Mouse (Mus musculus) adrenal gland, postnatal 10 days (tissue): Measurements from ENCODE around the gene Ubxn1. TPM values are rescaled to one million over a fixed set of nuclear protein-coding genes. Genes with fewer than 3 reads are reported as not detected.
"Not testable (repeated sequence)": the region's sequence is repeated elsewhere in the genome, so short reads cannot be mapped to it uniquely, and the experiment has no call there.

Source experiments
- DNase-seq: peaks from one replicate; pipeline ENCODE4 v3.0.0; 2021; ENCODE audit warnings: mixed read lengths
- total RNA-seq, 2 experiments: library from RNA; stranded (reverse); gene quantifications; 2 replicates each; pipeline ENCODE4 v1.2.3; 2021

The Ubxn1 gene
- total RNA-seq, 2 experiments from 2014 or later = 193 to 217 TPM

DNA sequence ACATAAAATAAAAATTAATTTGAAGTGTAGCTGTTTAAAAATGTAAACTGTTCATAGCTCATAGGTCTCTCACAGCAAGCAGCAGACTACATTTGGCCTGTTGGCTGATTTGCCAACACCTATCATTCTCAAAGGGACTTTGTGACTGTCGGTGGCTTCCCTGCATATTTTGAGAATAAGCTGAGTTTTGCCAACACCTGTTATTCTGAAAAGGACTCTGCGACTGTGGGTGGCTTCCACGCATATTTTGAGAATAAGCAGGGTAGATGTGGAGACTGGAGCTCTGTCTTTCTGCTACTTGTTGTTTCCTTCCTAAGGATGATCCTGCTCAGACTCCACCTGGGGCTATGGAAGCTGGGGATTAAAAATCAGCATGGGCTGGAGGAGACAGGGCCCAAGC lies 18.2 kb upstream of the Ubxn1 start:
- DNase-seq = no peak

DNA sequence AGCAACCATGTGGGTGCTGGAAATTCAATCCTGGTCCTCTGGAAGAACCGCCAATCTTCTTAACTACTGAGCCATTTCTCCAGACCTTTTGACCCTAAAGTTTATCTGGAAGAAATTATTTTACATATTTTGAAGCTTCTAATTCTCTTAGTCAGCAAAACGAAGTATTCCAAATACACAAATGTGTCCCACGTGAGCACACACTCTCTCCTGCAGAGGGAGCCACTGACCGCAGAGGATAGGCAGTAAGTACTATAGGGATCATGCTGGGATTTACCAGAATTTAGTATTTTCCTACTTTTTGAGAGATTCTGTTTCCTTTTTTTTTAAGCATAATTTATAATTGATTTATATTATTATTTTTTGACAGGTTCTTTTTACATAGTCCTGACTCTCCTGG lies 13.6 kb upstream of the Ubxn1 start:
- DNase-seq = peak; percentile 73

DNA sequence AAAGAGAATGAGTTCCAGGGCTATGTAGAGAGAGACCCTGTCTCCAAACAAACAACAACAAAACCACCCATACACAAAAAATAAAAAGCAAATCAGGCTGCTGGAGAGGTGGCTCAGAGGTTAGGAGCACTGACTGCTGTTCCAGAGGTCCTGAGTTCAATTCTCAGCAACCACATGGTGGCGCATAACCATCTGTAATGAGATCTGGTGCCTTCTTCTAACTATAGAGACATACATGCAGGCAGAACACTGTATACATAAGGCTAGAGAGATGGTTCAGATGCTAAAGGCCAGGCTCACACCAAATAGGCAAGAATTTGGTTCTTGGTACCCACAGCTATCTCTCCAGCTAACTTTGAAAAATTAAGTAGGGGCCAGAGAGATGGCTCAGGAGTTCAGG lies 12.3 kb upstream of the Ubxn1 start:
- DNase-seq = no peak

DNA sequence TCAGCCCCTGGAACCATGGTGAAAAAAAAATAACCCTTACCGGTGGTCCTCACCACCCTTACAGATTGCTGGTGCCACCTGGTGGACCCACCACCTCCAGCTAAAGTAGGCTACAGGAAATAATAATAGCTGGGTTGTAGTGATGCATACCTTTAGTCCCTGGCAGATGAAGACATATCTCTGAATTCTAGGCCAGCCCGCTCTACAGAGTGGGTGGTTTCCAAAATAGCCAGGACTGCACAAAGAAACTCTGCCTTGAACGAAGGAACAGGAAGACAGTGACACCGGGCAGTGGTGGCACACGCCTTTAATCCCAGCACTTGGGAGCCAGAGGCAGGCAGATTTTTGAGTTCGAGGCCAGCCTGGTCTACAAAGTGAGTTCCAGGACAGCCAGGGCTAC lies 7.0 kb upstream of the Ubxn1 start:
- DNase-seq = no peak

DNA sequence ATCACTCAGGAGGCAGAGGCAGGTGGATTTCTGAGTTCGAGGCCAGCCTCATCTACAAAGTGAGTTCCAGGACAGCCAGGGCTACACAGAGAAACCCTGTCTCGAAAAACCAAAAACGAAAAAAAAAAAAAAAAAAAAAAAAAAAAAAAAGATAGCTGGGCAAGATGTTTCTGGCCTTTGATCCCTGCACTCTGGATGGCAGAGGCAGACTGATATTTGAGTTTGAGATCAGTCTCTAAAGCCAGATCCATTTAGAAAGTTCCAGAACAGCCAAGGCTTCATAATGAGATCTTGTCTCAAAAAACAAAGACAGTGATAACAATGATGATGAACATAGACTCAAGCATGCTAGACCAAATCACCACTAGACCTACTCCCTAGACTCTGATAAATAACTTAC lies 915 bp upstream of the Ubxn1 start:
- DNase-seq = not testable (repeated sequence)

DNA sequence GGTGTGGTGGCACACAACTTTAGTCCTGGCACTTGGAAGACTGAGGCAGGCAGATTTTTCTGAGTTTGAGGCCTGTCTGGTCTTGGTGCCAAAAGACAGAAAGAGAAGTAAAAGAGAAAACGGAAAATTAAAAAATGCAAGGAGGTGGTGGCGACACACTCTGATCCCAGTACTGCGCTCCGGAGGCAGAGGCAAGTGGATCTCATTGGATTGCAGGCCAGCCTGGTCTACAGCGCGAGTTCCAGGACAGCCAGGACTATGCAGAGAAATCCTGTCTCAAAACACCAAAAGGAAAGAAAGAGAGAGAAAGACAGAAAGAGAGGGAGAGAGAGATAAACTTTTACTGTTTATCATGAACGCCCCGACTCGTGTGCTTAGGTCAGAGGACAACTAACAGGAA lies 458 bp upstream of the Ubxn1 start:
- DNase-seq = no peak

DNA sequence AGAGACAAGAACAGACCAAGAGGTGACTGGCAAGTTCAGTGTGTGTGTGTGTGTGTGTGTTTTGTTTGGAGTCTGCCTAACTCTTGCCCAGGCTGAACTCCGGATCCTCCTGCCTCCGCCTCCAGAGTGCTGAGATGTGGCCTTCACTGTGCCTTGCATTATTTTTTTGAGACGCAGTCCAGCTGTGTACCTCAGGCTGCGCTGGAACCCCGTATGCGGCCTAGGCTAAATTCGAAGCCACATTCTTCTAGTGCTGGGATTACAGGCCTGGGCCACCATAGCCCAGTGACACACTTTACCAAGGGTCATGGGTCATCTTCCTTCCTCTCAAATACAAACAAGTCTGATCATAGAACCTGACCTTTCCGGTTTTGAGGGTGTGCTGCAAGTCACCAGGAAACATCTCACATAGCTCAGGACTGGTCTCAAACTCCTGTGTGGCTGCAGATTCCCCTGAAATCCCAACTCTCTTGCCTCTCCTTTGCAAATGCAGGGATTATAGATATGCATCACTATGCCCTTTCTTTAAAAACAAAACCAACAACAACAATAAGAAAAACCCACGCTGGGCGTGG lies 1.1 kb downstream of the Ubxn1 start:
- DNase-seq = peak; percentile 27

DNA sequence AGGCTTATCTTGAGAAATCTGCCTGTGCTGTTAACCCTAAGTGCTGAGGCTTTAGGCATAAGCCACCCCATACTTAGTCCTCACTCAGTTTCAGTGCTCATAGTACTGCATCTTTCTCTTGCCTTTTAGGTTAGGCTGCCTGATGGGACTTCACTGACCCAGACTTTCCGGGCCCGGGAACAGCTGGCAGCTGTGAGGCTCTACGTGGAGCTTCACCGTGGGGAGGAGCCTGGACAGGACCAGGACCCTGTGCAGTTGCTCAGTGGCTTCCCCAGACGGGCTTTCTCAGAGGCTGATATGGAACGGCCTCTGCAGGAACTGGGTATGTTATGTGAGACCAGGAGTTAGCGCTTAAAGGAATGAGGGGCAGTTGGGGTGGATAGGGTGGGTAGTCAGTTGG lies 3.7 kb downstream of the Ubxn1 start:
- DNase-seq = no peak

DNA sequence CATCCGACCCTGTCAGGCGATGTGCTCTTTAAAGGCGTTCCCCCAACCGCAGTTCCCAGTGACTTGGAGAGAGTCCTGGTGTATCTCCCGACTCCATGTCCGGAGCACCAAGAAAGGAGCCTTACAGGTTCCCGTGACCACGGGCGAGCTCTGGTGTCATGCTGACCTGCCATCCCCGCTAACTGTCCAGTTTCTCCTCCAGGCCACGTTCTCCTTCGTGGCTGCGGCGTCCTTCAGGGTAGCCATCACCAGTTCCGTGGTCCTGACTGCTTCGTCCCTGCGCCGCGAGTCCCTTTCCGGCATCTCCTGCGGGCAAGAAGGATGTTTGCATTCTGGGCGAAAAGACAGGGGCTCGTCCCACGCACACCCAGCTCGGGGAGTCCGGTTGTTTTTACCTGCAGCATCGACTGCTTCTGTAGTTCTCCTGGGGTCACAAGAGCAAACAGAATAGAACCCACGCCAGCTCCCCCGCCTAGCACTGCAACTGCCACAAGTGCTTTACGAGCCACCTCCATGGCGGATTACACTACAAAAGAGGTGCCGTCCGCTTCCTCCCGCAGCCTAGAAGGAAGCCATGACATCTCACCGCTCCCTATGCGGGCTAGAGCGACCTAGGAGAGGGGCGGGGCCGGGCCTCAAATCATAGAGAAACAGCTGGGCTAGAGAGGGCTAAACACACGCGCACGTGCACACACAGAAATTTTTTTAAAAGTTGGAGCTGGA lies 9.2 kb downstream of the Ubxn1 start, which contains the start of gene Uqcc3:
TSS of gene Uqcc3 (minus strand) at position 613 of the 723 bp plus-strand sequence.
- peak; percentile 93 for DNase-seq

DNA sequence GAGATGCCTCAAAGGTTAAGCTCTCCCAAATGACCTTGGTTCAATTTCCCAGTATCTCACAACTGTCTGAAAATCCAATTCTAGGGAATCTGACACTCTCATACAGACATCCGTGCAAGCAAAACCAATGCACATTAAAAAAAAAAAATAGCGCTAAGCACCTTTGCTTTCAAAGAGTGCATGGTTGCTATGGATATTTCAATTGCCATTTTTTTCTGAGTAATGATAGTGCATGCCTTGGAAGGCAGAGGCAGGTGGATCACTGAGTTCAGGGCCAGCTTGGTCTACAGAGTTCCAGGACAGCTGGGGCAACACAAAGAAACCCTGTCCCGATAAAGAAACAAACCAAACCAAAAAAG lies 9.7 kb downstream of the Ubxn1 start:
- DNase-seq = no peak

DNA sequence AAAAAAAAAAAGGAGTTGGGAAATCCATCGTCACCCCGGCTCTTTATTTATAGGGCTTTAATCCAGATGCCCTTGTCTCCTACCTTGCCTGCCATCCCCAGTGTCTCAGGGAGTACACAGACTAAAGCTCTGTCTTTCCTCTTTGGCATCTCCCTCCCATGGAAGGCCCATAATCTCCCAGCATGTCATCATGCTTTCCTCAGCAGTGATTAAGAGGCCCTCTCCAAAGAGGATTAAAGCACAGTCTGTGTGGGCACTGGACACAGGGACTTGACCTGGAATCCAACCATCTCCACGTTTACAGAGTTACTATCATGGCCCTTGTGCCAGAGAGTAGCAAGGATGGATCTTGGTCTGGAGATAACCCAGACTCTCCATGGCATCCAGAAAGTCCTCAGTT lies 12.3 kb downstream of the Ubxn1 start, which contains the start of the genes Lbhd1 and Gm49403:
TSS of gene Lbhd1 (plus strand) at position 117 of the 400 bp plus-strand sequence.
TSS of gene Gm49403 (plus strand) at position 315 of the 400 bp plus-strand sequence.
- no peak for DNase-seq

DNA sequence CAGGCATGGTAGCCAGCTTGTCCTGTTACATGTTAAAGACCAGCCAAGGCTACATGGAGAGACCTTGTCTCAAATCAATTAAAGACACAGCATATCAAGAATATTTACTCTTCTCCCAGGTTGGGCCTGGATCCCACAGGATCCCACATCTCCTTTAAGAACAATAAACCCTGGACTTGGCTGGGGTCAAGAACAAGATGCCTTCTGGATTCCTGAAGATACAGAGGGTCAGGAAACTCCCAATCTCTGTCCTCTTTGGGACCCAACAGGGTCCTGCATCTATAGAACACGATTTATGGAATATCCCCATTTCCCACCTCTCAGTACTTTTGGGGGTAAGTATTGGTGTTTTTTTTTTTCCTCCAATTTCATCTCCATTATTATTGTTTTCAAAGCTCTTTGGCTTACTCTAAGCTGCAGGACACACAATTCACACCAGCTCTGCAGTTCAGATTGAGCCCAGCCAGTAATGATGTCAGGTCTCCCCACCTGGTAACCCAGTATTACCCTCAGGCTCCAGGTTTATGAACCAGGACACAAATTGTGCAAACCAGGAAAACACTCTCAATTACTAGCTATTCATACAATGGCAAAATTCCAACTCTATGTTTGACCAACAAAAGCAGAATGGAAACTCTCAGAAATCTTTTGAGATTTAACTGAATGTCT lies 15.8 kb downstream of the Ubxn1 start:
- DNase-seq = no peak

DNA sequence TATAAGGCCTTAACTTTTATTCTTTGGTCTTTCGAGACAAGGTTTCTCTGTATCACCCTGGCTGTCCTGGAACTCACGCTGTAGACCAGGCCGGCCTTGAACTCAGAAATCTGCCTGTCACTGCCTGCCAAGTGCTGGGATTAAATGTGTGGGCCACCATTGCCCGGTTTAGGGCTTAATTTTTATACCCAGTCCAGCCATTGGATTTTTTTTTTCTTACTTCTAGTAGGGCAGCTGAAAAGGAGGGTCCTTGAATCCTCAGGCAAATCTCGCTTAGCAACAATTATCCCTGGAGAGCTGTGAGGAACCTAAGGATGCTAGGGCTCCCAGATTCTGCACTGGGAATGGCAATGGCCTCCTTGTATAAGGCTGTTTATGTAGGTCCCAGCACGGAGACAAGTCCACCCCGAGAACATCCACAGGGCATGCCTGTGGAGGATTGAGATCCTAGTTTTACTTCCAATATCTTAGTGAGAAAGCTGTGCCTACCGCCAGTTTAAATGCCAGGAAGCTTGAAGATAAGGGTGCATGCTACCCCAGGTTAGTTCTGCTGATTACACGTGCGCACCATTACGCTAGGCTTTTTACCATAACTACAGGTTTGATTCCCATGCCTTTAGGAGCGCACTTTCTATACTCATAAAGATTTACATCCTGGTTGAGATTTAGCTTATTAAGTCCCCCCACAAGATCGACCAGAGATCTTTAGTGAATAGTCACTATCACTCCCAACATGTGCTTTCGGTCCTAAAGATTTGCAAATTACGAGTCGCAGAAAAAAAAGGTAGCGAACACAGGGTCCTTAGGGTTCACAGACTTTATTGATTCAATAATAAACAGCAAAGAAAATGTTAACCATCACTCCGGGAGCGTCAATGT lies 16.5 kb downstream of the Ubxn1 start:
- no peak for DNase-seq

DNA sequence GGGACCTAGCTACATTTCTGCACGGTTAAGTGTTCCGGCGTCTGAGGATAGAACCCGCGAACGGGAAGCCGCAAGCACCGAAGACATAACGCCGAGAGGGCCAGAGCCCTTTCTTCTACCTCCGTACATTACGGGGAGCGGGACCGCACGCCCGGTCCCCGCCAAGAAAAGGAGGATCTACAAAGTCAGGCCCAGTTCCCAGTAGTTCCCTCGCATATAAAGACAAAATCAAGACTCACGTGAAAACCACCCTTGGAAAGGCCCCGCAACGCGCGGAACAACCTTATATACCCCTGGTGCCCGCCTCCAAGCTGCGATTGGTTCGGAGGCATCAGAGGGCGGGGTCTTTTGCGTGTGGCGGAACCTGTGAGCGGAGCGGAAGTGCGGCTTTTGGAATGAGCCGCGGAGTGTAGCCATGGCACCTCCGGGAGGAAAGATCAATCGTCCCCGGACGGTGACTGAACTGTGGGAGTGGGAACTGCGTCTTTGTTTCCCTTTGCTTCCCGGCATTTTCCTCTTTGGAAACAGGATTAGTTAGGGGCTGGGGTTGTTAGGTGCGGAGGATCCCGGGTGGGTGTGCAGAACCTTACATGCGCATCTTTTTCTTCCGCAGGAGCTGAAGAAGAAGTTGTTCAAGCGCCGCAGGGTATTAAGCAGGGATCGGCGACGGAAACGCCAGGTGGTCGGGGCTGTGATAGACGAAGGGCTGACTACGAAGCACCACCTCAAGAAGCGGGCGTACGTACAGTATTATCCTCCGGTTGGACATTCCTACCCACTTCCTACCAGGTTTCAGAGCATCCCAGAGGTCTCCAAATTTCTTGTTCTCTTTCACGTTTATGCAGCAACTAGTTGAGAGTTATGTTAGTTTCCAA lies 17.5 kb downstream of the Ubxn1 start, which contains the start of the genes 1810009A15Rik and Gm49416:
TSS of gene 1810009A15Rik (plus strand) at position 343 of the 875 bp plus-strand sequence.
TSS of gene Gm49416 (plus strand) at position 416 of the 875 bp plus-strand sequence.
- DNase-seq = peak; percentile 96

DNA sequence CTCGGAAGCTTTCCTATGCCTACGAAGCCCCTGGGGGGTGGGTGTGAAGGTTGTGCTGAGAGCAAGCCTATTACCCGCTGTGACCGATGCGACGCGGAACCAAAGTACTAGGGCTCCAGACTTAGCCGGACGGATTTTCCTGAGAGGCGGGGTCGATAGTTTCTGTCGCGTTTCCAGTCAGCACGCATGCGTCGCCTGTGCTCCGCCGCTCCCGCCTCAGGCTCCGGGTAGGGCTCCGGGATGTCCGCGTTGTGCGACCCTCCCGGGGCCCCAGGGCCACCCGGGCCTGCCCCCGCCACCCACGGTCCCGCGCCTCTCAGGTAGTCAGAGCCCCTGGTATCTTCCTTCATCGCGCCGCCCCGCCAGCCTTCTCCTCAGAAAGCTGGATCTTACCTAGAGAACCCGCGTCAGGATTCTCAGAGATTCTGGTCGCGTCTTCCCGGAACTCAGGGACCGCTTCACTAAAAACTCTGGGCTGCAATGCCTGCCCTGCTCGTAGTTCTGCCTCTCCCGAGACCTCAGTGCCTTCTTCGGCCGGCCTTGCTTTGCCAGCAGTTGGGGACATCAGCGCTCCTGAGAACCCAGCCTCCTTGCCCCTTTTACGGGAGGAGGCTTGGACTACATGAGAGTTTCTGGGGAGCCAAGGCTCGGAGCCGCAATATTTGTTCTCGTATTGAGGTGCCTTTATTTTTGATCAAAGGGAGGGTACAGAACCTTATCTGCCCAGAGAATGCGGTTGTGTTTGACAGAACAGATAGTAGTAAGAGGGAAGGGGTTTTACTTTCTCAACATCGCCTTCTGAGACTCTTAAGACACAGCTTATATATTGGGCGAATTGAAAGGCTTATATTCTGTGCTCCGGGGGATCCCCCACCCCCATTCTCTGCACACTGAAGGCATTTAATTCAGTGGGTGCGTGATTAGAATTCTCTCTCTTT lies 21.8 kb downstream of the Ubxn1 start, which contains the start of gene Ints5:
TSS of gene Ints5 (plus strand) at position 177 of the 938 bp plus-strand sequence.
- DNase-seq = peak; percentile 91

DNA sequence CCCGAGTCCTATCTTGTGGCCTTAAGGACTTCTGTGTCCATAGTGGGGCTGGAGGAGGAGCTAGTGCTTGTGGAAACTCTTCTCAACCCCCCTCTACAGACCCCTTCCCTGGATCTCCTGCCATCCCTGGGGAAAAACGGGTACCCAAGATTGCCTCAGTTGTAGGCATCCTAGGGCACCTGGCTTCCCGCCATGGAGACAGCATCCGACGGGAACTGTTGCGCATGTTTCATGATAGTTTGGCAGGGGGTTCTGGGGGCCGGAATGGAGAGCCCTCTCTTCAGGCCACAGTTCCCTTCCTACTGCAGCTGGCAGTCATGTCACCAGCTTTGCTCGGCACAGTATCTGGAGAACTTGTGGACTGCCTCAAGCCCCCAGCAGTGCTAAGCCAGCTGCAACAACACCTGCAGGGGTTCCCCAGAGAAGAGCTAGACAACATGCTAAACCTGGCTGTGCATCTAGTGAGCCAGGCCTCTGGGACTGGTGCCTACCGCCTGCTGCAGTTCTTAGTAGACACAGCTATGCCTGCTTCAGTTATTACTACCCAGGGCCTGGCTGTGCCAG lies 24.2 kb downstream of the Ubxn1 start:
- DNase-seq = no peak

DNA sequence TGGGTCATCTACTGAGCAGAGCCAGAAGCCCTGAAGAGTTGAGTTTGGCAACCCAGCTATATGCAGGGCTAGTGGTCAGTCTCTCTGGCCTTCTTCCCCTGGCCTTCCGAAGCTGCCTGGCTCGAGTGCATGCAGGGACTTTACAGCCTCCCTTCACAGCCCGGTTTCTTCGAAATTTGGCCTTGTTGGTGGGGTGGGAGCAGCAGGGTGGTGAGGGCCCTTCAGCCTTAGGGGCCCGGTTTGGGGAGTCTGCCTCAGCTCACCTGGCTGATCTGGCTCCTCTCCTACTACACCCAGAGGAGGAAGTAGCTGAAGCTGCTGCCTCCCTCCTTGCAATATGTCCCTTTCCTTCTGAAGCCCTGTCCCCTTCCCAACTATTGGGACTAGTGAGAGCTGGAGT lies 24.9 kb downstream of the Ubxn1 start:
- DNase-seq = not testable (repeated sequence)

DNA sequence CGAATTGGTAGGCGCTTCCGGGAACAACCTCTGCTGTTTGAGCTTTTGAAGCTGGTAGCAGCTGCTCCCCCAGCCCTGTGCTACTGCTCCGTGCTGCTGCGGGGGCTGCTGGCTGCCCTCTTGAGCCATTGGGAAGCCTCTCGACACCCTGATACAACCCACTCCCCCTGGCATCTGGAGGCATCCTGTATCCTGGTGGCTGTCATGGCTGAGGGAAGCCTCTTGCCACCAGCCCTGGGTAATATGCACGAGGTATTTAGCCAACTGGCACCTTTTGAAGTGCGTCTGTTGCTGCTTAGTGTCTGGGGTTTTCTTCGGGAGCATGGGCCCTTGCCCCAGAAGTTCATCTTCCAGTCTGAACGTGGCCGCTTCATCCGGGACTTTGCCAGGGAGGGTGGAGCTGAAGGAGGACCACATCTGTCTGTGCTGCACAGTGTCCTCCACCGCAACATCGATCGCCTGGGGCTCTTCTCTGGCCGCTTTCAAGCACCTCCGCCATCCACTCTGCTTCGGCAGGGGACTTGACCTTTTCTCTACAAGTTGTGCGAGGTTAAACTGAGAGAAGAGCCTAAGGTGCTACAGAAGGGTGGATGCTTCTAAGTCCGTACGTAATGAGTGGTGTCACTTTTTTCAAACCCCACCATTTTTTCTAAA lies 26.0 kb downstream of the Ubxn1 start:
- peak; percentile 72 for DNase-seq
